Mouse (Mus musculus) left cerebral cortex, postnatal 4 days (tissue): Measurements from ENCODE around the gene Ppan. TPM values are rescaled to one million over a fixed set of nuclear protein-coding genes. Genes with fewer than 3 reads are reported as not detected.

Source experiments
- DNase-seq: peaks from one replicate; pipeline ENCODE4 v3.0.0-alpha.2; 2022
- intact Hi-C: fragments of 180-260 bp; cut with DNase I; formaldehyde crosslinking; loops from one replicate; pipeline ENCODE4 v1.15.1; 2025
- microRNA-seq: library from miRNA; unstranded; fragments of <30 nt; microRNA quantifications from one replicate; pipeline ENCODE4 v1.2.0, GENCODE M21; 2022
- total RNA-seq, 2 experiments: library from RNA; stranded (reverse); gene quantifications; 2 replicates each; pipeline ENCODE4 v1.2.3; 2021

Gene Ppan
- total RNA-seq, 2 experiments from 2014 or later = 37.9 to 43.0 TPM

DNA sequence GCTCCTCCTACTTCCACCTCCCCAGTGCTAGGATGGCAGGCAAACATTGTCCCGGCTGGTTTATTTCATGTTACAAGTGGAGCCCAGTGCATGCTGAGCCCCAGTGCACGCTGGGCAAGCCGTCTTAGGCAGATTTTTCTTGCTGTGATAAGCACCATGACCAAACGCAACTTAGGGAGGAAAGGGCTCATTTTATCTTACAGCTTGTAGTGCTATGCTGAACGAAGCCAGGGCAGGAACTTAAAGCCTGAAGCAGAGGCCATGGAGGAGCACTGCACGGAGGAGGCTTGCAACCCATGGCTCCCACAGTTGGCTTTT, 14.2 kb downstream of the Ppan start:
- intact Hi-C loops = loop anchor here (5.0 kb wide), 1 partner anchor 95 kb away; no protein-coding TSS in a partner anchor
- no peak for DNase-seq

- intact Hi-C loops = no loop called here
- DNase-seq = no peak
Measured at GRCm38 (mm10) chr9:20909948-20910347, 22.0 kb downstream of the Ppan start.

DNA sequence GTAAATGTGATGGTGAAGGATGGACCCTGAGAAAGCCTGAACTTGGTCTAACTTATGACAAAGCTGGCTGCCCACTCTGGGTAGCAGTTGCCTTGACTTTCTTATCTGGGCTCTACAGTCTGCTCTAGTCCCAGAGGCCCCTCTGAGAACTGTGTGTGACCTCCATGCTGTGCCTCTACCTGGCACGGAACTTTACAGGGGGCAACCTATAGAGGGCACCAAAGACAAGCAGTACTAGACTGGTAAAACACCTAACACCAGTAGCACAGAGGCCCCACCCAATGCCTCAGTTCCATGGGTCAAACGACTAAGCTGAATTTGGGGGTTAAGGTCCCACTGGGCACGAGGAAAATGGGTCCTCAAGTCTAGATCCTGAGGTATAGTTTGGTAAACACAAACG, 28.2 kb downstream of the Ppan start:
- no peak for DNase-seq
- intact Hi-C loops = no loop called here

- no peak for DNase-seq
- intact Hi-C loops = no loop called here
Measured at GRCm38 (mm10) chr9:20923258-20923657, 35.3 kb downstream of the Ppan start.

Small RNA genes lying within 50 kb of the gene (microRNA-seq; reads per million reads assigned to microRNA genes)
- 0.90 reads per million for gene Mir7081

Other genes with a start within 250 kb of the Ppan start
- 100 to 1,000 TPM; 298 to 308 TPM for gene Ubl5, start 245.3 kb upstream of the Ppan start, total RNA-seq
- 10 to 100 TPM; 21.9 to 25.4 TPM for gene Fbxl12, start 243.4 kb upstream of the Ppan start, total RNA-seq
- 10 to 100 TPM; 27.0 to 28.4 TPM for gene Pin1, start 236.1 kb upstream of the Ppan start, total RNA-seq
- gene Olfm2, start 141.8 kb upstream of the Ppan start, total RNA-seq = 100 to 1,000 TPM; 229 to 241 TPM
- gene Col5a3, start 73.1 kb upstream of the Ppan start, total RNA-seq = 1 to 10 TPM in 1 of 2 experiments, under 1 TPM in 1; 0.90 to 1.2 TPM
- not detected for gene Rdh8, start 69.7 kb upstream of the Ppan start, total RNA-seq
- 10 to 100 TPM; 33.3 to 42.2 TPM for gene A230050P20Rik, start 19.5 kb upstream of the Ppan start, total RNA-seq
- 10 to 100 TPM in 1 of 2 experiments, 1 to 10 TPM in 1; 9.9 to 10.9 TPM for gene Angptl6, start 8.4 kb upstream of the Ppan start, total RNA-seq
- 100 to 1,000 TPM; 144 to 147 TPM for gene Eif3g, start 10.4 kb downstream of the Ppan start, total RNA-seq
- 10 to 100 TPM; 86.1 to 88.5 TPM for gene Dnmt1, start 71.7 kb downstream of the Ppan start, total RNA-seq
- gene S1pr2, start 88.6 kb downstream of the Ppan start, total RNA-seq = 1 to 10 TPM; 4.5 to 5.5 TPM
- 10 to 100 TPM; 45.2 to 49.3 TPM for gene Mrpl4, start 114.6 kb downstream of the Ppan start, total RNA-seq
- 1 to 10 TPM; 2.5 to 2.8 TPM for gene Icam1, start 127.8 kb downstream of the Ppan start, total RNA-seq
- gene Icam4, start 141.2 kb downstream of the Ppan start, total RNA-seq = not detected
- 10 to 100 TPM; 28.1 to 41.3 TPM for gene Icam5, start 143.9 kb downstream of the Ppan start, total RNA-seq
- not detected for gene Zglp1, start 178.9 kb downstream of the Ppan start, total RNA-seq
- gene Gm49373, start 184.9 kb downstream of the Ppan start, total RNA-seq = 1 to 10 TPM; 1.9 TPM
- gene Fdx1l, start 185.4 kb downstream of the Ppan start, total RNA-seq = 10 to 100 TPM; 36.6 to 38.2 TPM
- gene Gm38431, start 203.8 kb downstream of the Ppan start, total RNA-seq = 1 to 10 TPM; 3.3 to 4.1 TPM
- 10 to 100 TPM; 36.8 to 37.9 TPM for gene Raver1, start 203.8 kb downstream of the Ppan start, total RNA-seq
- gene Tyk2, start 243.1 kb downstream of the Ppan start, total RNA-seq = 10 to 100 TPM; 16.1 to 16.7 TPM